Mouse (Mus musculus) small intestine, adult 2 months (tissue): ENCODE measurements around the gene C2. TPM values are rescaled to one million over a fixed set of nuclear protein-coding genes. Genes with fewer than 3 reads are reported as not detected.

Experiments used
- H3K27ac ChIP-seq: fragments of 200-500 bp; 2 replicates; pipeline ENCODE4 v1.5.1; 2012; ENCODE audit warnings: low read depth, low read length, control low read depth, inconsistent platforms; ENCODE audit not compliant: insufficient read depth
- H3K27me3 ChIP-seq: fragments of 200-500 bp; 2 replicates; pipeline ENCODE4 v1.6.1; 2012; ENCODE audit warnings: mild to moderate bottlenecking, moderate library complexity, low read length, inconsistent platforms; ENCODE audit not compliant: control insufficient read depth, insufficient read depth
- H3K36me3 ChIP-seq: fragments of 200-500 bp; 2 replicates; pipeline ENCODE4 v1.6.1; 2012; ENCODE audit warnings: mild to moderate bottlenecking, low read length, control low read depth, inconsistent platforms; ENCODE audit not compliant: control insufficient read depth, insufficient read depth
- H3K4me1 ChIP-seq: fragments of 200-500 bp; 2 replicates; pipeline ENCODE4 v1.6.1; 2012; ENCODE audit warnings: low read length, inconsistent platforms, mixed read lengths; ENCODE audit not compliant: control insufficient read depth, insufficient read depth, insufficient read length
- H3K4me3 ChIP-seq: fragments of 200-500 bp; 2 replicates; pipeline ENCODE4 v1.5.1; 2012; ENCODE audit warnings: low read depth, mild to moderate bottlenecking, control low read depth, inconsistent platforms, low read length, moderate library complexity
- CTCF ChIP-seq: fragments of 200-500 bp; IDR thresholded peaks from 2 replicates; pipeline ENCODE4 v1.5.1; 2012; ENCODE audit warnings: low read depth, mild to moderate bottlenecking, control low read depth, inconsistent platforms, low read length, moderate library complexity, mixed read lengths; ENCODE audit not compliant: insufficient replicate concordance, insufficient read length; ENCODE audit errors: extremely low read depth
- POLR2A ChIP-seq: fragments of 200-500 bp; IDR thresholded peaks from 2 replicates; pipeline ENCODE4 v1.6.1; 2012; ENCODE audit warnings: low read depth, mild to moderate bottlenecking, control low read depth, inconsistent platforms, low read length, moderate library complexity
- WGBS: fragments of 180-500 bp; shearing (Covaris S2); methylation state at CpG from one replicate; pipeline ENCODE4 v1.1.7; 2018; 5-methylcytosine and 5-hydroxymethylcytosine counted together
- polyA plus RNA-seq: library from polyadenylated mRNA; depleted of rRNA; stranded (reverse); fragments of >200 nt; gene quantifications from 2 replicates; pipeline ENCODE4 v1.2.3, GENCODE M21; 2012

C2 gene
- polyA plus RNA-seq, 1 experiment: 10.6 TPM

DNA sequence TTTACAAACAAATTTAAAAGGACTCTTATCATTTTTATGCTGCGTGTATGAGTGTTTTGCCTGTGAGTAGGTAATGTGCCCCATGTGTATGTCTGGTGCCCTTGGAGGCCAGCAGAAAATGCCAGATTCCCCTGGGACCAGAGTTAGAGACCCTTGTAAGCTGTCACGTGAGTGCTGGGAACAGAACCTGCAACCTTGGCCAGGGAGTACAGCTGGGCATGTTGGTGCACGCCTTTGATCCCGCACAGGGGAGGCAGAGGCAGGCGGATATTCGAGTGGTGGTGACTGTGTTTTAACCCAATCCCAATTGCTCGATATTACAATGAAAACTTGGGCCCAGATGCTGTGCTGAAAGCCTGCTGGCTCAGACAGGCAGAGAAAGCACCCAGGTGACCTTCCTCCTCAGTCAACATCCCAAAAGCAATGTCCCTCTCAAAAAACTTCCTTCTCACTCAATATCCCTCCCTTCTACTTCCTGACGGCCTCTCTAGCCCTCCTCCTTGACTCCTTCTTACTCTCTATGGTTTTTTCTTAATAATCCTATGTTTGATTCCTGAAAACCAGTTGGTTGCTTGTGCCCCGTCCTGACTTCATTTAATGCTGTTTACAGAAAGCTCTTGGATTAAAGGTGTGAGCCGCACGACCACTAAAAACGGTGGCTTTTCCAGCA, 7.9 kb downstream of the C2 start:
- no peaks in the 10 kb centered on the region for H3K27me3 ChIP-seq
- H3K4me3 ChIP-seq: no peak overlapping the region
- H3K27ac ChIP-seq: no peak overlapping the region
- 87% methylated on average over 12 of the region's 12 CpGs for WGBS
- no peaks in the 10 kb centered on the region for H3K36me3 ChIP-seq
- peaks cover 7% of the 10 kb centered on the region for H3K4me1 ChIP-seq
- TF ChIP-seq CTCF (no peak), POLR2A (no peak)

DNA sequence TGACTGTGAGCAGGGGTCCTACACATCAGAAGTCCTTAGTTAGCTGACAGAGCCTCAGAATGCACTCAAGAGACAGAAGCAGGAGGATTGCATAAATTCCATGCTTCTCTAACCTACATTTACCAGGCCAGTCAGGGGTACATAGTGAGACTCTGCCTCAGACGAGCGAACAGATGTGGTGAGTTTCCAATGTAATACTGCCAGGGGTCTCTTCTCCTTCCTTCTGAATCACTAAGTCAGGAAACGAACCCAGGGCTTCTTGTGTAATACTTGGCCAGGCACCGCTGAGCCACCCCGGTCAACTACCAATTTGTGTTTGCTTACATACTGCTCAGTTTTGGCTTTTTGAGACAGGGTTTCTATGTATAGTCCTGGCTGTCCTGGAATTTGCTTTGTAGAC, 10.1 kb downstream of the C2 start:
- Histone ChIP-seq H3K27me3 (no peaks in the 10 kb centered on the region), H3K4me1 (peaks cover 1% of the 10 kb centered on the region; the same call in 1 of the 2 replicates), H3K36me3 (no peaks in the 10 kb centered on the region), H3K4me3 (no peak overlapping the region), H3K27ac (no peak overlapping the region)
- TF ChIP-seq CTCF (no peak), POLR2A (no peak)
- 86% methylated on average over 5 of the region's 5 CpGs for WGBS

DNA sequence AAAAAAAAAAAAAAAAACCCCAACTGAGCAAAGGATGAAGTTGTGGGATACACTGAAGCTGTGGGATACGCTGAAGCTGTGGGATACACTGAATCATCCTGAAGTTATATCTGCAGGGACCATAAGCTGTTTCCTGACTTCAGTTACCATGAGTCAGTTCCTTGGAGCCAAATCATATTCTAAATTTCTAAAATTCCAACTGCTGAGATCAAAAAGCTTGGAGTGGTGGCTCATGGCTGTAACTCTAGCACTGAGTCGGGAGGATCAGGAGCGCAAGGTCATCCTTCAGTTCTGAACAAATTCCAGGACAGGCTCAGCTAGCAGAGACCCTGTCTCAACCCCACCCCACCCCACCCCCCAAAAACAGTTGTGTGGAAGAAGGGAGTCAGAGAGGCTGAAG, 12.4 kb downstream of the C2 start:
- peaks cover 4% of the 10 kb centered on the region; the same call in 1 of the 2 replicates for H3K4me1 ChIP-seq
- H3K4me3 ChIP-seq: no peak overlapping the region
- 89% methylated on average over 3 of the region's 3 CpGs for WGBS
- H3K36me3 ChIP-seq: no peaks in the 10 kb centered on the region
- TF ChIP-seq CTCF (no peak), POLR2A (no peak)
- H3K27me3 ChIP-seq: no peaks in the 10 kb centered on the region
- H3K27ac ChIP-seq: no peak overlapping the region

DNA sequence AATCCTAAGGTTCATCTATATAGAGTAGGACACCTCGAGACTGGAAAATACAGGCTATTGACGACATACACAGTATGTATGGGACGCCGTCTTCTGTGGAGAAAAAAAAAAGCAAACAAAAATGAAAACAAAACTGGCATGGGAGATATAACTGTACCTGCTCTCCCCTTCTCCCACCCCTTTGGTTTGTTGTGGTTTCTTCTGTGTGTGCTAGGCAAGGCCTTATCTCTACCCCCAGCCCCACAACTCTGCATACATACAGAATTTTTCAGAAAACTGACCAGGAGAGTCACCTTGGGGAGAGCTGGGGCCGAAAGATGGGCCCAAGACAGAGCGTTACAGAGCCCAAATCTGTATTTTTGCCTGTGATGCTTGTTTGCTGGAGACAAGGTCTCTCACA, 13.4 kb downstream of the C2 start:
- Histone ChIP-seq H3K4me3 (no peak overlapping the region), H3K4me1 (peaks cover 7% of the 10 kb centered on the region), H3K36me3 (no peaks in the 10 kb centered on the region), H3K27ac (no peak overlapping the region), H3K27me3 (no peaks in the 10 kb centered on the region)
- 92% methylated on average over 6 of the region's 6 CpGs for WGBS
- TF ChIP-seq POLR2A (no peak), CTCF (no peak)

DNA sequence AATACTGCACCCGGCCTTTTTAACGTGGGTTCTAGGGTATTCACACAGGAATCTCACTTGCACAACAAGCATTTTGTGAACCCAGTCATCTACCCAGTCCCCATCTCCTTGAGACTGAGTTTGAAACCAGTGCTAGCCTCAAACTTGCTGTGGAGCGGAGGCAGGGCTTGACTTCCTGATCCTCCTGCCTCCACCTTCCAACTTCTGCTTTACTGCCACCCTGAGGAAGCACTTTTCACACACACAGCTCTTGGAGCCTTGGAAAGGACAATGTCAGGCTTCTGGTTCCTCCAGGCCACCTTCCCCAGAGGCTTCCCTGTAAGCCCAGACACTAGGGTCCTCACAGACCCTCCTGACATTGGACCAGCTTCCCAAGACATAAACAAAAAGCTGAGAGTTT, 14.7 kb downstream of the C2 start:
- TF ChIP-seq POLR2A (no peak), CTCF (no peak)
- Histone ChIP-seq H3K27ac (no peak overlapping the region), H3K4me3 (no peak overlapping the region), H3K27me3 (no peaks in the 10 kb centered on the region), H3K36me3 (no peaks in the 10 kb centered on the region), H3K4me1 (peaks cover 10% of the 10 kb centered on the region)
- 57% methylated on average over 3 of the region's 3 CpGs for WGBS

DNA sequence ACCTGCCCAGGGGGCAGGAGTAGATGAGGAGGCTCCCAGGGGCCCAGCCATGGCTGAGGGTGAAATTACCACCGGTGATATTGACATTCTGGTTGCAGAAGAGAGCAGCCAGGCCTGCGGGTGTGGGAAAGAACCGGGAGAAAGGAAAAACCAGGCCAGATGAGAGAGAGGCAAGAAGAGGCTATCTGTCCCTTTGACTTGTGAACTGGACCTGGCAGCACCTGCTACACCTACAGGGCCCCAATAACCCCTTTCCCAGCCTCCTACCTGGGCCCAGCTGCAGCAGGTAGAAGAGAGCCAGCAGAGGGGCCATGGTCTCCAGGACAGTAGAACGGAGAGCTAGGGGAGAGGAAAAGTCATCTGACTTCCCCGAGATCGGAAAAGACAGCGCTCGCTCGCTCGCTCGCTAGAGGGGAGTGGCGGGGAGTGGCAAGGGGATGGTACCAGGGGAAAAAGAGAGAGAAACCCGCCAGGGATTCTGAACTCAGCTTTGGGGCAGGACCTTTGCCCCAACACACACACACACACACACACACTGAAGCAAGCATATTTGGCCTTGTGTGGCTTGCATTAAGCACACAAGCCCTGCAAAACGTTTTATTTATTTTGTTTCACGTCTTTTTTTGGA, 16.3 kb downstream of the C2 start, which contains the start of gene Gm20547:
Gene Gm20547 (minus strand): TSS at position 360 of the 628 bp plus-strand sequence.
- H3K4me3 ChIP-seq: peak within 1 kb of the TSS; percentile 50
- TF ChIP-seq POLR2A (no peak), CTCF (no peak)
- no peak within 1 kb of the TSS for H3K27ac ChIP-seq
- peaks cover 10% of the 10 kb centered on the region for H3K4me1 ChIP-seq
- WGBS: 6% methylated on average over 15 of the region's 15 CpGs
- no peaks in the 10 kb centered on the region for H3K27me3 ChIP-seq
- H3K36me3 ChIP-seq: no peaks in the 10 kb centered on the region

DNA sequence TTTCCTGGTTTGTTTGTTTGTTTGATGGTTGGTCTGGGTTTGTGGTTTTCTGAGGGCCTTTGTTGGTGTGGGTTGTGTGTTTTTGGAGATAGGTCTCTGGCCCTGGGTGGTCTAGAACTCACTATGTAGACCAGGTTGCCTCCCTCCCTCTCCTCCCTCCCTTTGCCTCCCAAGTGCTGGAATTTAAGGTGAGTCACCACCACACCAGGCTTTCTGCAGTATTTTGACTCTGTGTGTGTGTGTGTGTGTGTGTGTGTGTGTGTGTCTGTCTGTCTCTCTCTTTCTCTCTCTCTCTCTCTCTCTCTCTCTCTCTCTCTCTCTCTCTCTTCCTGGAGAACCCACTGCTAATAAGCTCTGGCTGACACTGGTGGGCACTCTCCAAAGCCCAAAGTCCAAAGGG, 16.9 kb downstream of the C2 start:
- Histone ChIP-seq H3K4me3 (peak overlapping the region; percentile 50), H3K4me1 (peaks cover 10% of the 10 kb centered on the region), H3K36me3 (no peaks in the 10 kb centered on the region), H3K27me3 (no peaks in the 10 kb centered on the region), H3K27ac (no peak overlapping the region)
- TF ChIP-seq POLR2A: no peak
- TF ChIP-seq CTCF: no peak
